In genomic region chr17:34591994-34592375, GRCm38 (mm10) we compare ENCODE assay signal across 8 mouse cellular contexts. TPM values are rescaled to one million over a fixed set of nuclear protein-coding genes. Genes with fewer than 3 reads are reported as not detected.
DNase-seq lines count a peak whose midpoint lies in the region; ATAC-seq and TF ChIP-seq lines count a peak whose summit lies in the region.

No protein-coding gene starts in this region.

- TF ChIP-seq EP300 in CH12.LX (IDR thresholded peaks at IDR 0.05; ENCODE audit: low read length), result no peak
- no peak for TF ChIP-seq EP300 in liver, postnatal 0 days (IDR thresholded peaks at IDR 0.05; ENCODE audit: low read depth)

- in situ Hi-C loops in CH12.LX (cut with MboI; ENCODE audit: low pct_ligation_motif_present, low pct_unique_long_range_greater_than_20kb, low sequenced_read_pairs), result no loop called here

- H3K9me3 ChIP-seq in CH12.LX (replicated peaks; ENCODE audit: low read length), result no peaks in the 10 kb centered on the region
- H3K9me3 ChIP-seq in erythroblast, embryonic 14.5 days (ENCODE audit: control insufficient read depth, low read length), result no peaks in the 10 kb centered on the region
- H3K9me3 ChIP-seq in heart, embryonic 15.5 days (replicated peaks), result no peaks in the 10 kb centered on the region
- no peaks in the 10 kb centered on the region for H3K9me3 ChIP-seq in liver, postnatal 0 days (ENCODE audit: low read length)
- no peaks in the 10 kb centered on the region for H3K9me3 ChIP-seq in neural tube, embryonic 12.5 days

- H3K4me1 ChIP-seq in CH12.LX (ENCODE audit: control insufficient read depth in 1 of 2, insufficient read depth in 2 of 2), result peaks cover 8 to 41% of the 10 kb centered on the region in 2 experiments; a peak in 2 of 4 replicates
- peaks cover 75% of the 10 kb centered on the region for H3K4me1 ChIP-seq in erythroblast, embryonic 14.5 days (ENCODE audit: control insufficient read depth)
- H3K4me1 ChIP-seq in heart, embryonic 15.5 days (replicated peaks), result peaks cover 69% of the 10 kb centered on the region
- peaks cover 62% of the 10 kb centered on the region for H3K4me1 ChIP-seq in liver, postnatal 0 days (ENCODE audit: insufficient read depth)
- H3K4me1 ChIP-seq in neural tube, embryonic 12.5 days, result peaks cover 66% of the 10 kb centered on the region
- H3K4me1 ChIP-seq in testis, adult 2 months (ENCODE audit: control insufficient read depth, insufficient read depth, low read length), result peaks cover 40% of the 10 kb centered on the region

- H3K27ac ChIP-seq in CH12.LX (ENCODE audit: insufficient read depth, low read depth), result peak overlapping the region; percentile 85; the same call in 1 of the 2 replicates
- H3K27ac ChIP-seq in heart, embryonic 15.5 days, result peak overlapping the region; percentile 98
- peak overlapping the region; percentile 84 for H3K27ac ChIP-seq in liver, postnatal 0 days (ENCODE audit: low read depth)
- H3K27ac ChIP-seq in neural tube, embryonic 12.5 days, result peak overlapping the region; percentile 96
- peak overlapping the region; percentile 71 for H3K27ac ChIP-seq in testis, adult 2 months (ENCODE audit: control insufficient read depth, insufficient read depth, low read depth, low read length)

- TF ChIP-seq POLR2A in CH12.LX (IDR thresholded peaks at IDR 0.05; ENCODE audit: low read depth, low read length), result peak; percentile 60
- TF ChIP-seq POLR2A in testis, adult 2 months (IDR thresholded peaks at IDR 0.05; ENCODE audit: control insufficient read depth, low read depth, low read length), result peak; percentile 43; the same call in 1 of the 2 replicates

- peak; percentile 88 for DNase-seq in CH12.LX (ENCODE audit: extremely low read depth)
- DNase-seq in brain, embryonic 18.5 days (ENCODE audit: low read depth, low spot score), result peak; percentile 88
- DNase-seq in kidney, postnatal 10 days, result peak; percentile 98
- peak; percentile 95 for DNase-seq in liver, postnatal 0 days

- peak overlapping the region; percentile 73 for H3K4me2 ChIP-seq in CH12.LX (ENCODE audit: insufficient read depth, low read depth, poor library complexity, severe bottlenecking)
- peak overlapping the region; percentile 96 for H3K4me2 ChIP-seq in heart, embryonic 15.5 days
- peak overlapping the region; percentile 99 for H3K4me2 ChIP-seq in liver, postnatal 0 days (ENCODE audit: low read depth, low read length)
- H3K4me2 ChIP-seq in neural tube, embryonic 12.5 days (replicated peaks), result peak overlapping the region; percentile 93

- no peaks in the 10 kb centered on the region for H3K27me3 ChIP-seq in CH12.LX (replicated peaks)
- peaks cover 15% of the 10 kb centered on the region for H3K27me3 ChIP-seq in erythroblast, embryonic 14.5 days (ENCODE audit: control insufficient read depth)
- H3K27me3 ChIP-seq in heart, embryonic 15.5 days, result no peaks in the 10 kb centered on the region
- no peaks in the 10 kb centered on the region for H3K27me3 ChIP-seq in liver, postnatal 0 days (ENCODE audit: insufficient read depth, low read length)
- no peaks in the 10 kb centered on the region for H3K27me3 ChIP-seq in neural tube, embryonic 12.5 days (replicated peaks)
- 0 out of 2 replicates have a peak, but pooled peaks cover 2% of the 10 kb centered on the region for H3K27me3 ChIP-seq in testis, adult 2 months (ENCODE audit: control insufficient read depth, insufficient read depth, low read length)

- dilution Hi-C loops in CH12.LX (cut with MboI; ENCODE audit: extremely low pct_ligation_motif_present, extremely low pct_unique_long_range_greater_than_20kb, low sequenced_read_pairs), result no loop called here

- 0% methylated on average over 31 of the region's 35 CpGs for WGBS in heart, embryonic 15.5 days
- WGBS in liver, postnatal 0 days (ENCODE audit: insufficient replicate concordance), result 0% methylated on average over 28 of the region's 35 CpGs
- 2% methylated on average over 29 of the region's 35 CpGs for WGBS in neural tube, embryonic 12.5 days

- TF ChIP-seq RAD21 in CH12.LX (IDR thresholded peaks at IDR 0.05; ENCODE audit: low read depth, low read length), result no peak

- no peak for TF ChIP-seq CTCF in CH12.LX (conservative IDR thresholded peaks at IDR 0.05 in 1 of 2, IDR thresholded peaks at IDR 0.05 in 1 of 2; ENCODE audit: low read depth in 2 of 2, low read length in 2 of 2)
- no peak for TF ChIP-seq CTCF in liver, postnatal 0 days (IDR thresholded peaks at IDR 0.05; ENCODE audit: low read depth)
- no peak for TF ChIP-seq CTCF in testis, adult 2 months (IDR thresholded peaks at IDR 0.05; ENCODE audit: control insufficient read depth, insufficient read depth, insufficient replicate concordance, low read depth, low read length)

- peak overlapping the region; percentile 95 for H3K9ac ChIP-seq in CH12.LX (ENCODE audit: insufficient read depth, low read depth)
- peak overlapping the region; percentile 98 for H3K9ac ChIP-seq in heart, embryonic 15.5 days
- peak overlapping the region; percentile 88 for H3K9ac ChIP-seq in liver, postnatal 0 days (replicated peaks)
- peak overlapping the region; percentile 98 for H3K9ac ChIP-seq in neural tube, embryonic 12.5 days

- H3K4me3 ChIP-seq in CH12.LX (replicated peaks in 1 of 3; ENCODE audit: low read depth in 2 of 3, low read length in 2 of 3, poor library complexity in 1 of 3), result peak overlapping the region; percentile 57 to 82 (median 63)
- peak overlapping the region; percentile 74 for H3K4me3 ChIP-seq in erythroblast, embryonic 14.5 days (replicated peaks)
- H3K4me3 ChIP-seq in heart, embryonic 15.5 days, result peak overlapping the region; percentile 95
- peak overlapping the region; percentile 69 for H3K4me3 ChIP-seq in liver, postnatal 0 days (ENCODE audit: low read depth, low read length)
- peak overlapping the region; percentile 84 for H3K4me3 ChIP-seq in neural tube, embryonic 12.5 days
- peak overlapping the region; percentile 83 for H3K4me3 ChIP-seq in testis, adult 2 months (ENCODE audit: control insufficient read depth, low read depth, low read length)

- H3K36me3 ChIP-seq in CH12.LX (replicated peaks in 1 of 2; ENCODE audit: control insufficient read depth in 1 of 2, insufficient read depth in 1 of 2, low read length in 1 of 2), result peaks cover 16 to 34% of the 10 kb centered on the region in 2 experiments
- H3K36me3 ChIP-seq in erythroblast, embryonic 14.5 days (ENCODE audit: control insufficient read depth), result peaks cover 22% of the 10 kb centered on the region
- H3K36me3 ChIP-seq in heart, embryonic 15.5 days, result peaks cover 18% of the 10 kb centered on the region
- H3K36me3 ChIP-seq in liver, postnatal 0 days (replicated peaks; ENCODE audit: insufficient read depth, low read length), result peaks cover 22% of the 10 kb centered on the region
- peaks cover 19% of the 10 kb centered on the region for H3K36me3 ChIP-seq in neural tube, embryonic 12.5 days
- no peaks in the 10 kb centered on the region for H3K36me3 ChIP-seq in testis, adult 2 months (ENCODE audit: control insufficient read depth, insufficient read depth, low read length)

- peak; percentile 43 for ATAC-seq in heart, embryonic 15.5 days (replicated peaks; ENCODE audit: insufficient number of reproducible peaks, insufficient read depth, low FRiP score, low read depth)
- ATAC-seq in liver, postnatal 0 days, result peak; percentile 59
- ATAC-seq in neural tube, embryonic 12.5 days (ENCODE audit: low FRiP score, low read depth), result peak; percentile 35

- no peaks in the 10 kb centered on the region; the same call in 1 of the 2 replicates for H3K79me2 ChIP-seq in CH12.LX (replicated peaks; ENCODE audit: control insufficient read depth, extremely low read depth, insufficient read depth, poor library complexity, severe bottlenecking)

RNA-seq across cellular contexts. Expression of gene Pbx2, which starts 0.9 kb away (rescaled TPM):
- 34.8 and 41.0 TPM in 2 replicates for total RNA-seq in CH12.LX (2012; rRNA removed)
- total RNA-seq in CH12.LX (2014; rRNA removed), result 30.0 and 31.9 TPM in 2 replicates
- polyA plus RNA-seq in CH12.LX (2012; ENCODE audit: insufficient read length, low read depth), result 41.7 and 50.5 TPM in 2 replicates
- 11.4 and 11.5 TPM in 2 replicates for polyA plus RNA-seq in erythroblast, embryonic 14.5 days (2012)
- 4.8 and 5.5 TPM in 2 replicates for polyA plus RNA-seq in heart, embryonic 15.5 days (2015; fragmentation: Nextera tagmentation; extraction: Ambion mirVana)
- polyA plus RNA-seq in liver, postnatal 0 days (2015; fragmentation: Nextera tagmentation; extraction: Ambion mirVana), result 3.6 and 4.9 TPM in 2 replicates
- polyA plus RNA-seq in neural tube, embryonic 12.5 days (2016; fragmentation: Nextera tagmentation; extraction: Ambion mirVana), result 17.1 and 18.4 TPM in 2 replicates
- 9.6 and 11.2 TPM in 2 replicates for polyA plus RNA-seq in testis, adult 2 months (2012; rRNA removed)

RNA-seq across cellular contexts. Expression of gene Gpsm3, which starts 2.4 kb away (rescaled TPM):
- total RNA-seq in CH12.LX (2012; rRNA removed) (14.9 and 18.2 TPM in 2 replicates), CH12.LX (2014; rRNA removed) (8.5 and 13.0 TPM in 2 replicates)
- polyA plus RNA-seq in CH12.LX (2012; ENCODE audit: insufficient read length, low read depth), result 38.7 and 52.6 TPM in 2 replicates
- 1.2 and 1.3 TPM in 2 replicates for polyA plus RNA-seq in erythroblast, embryonic 14.5 days (2012)
- 5.5 and 13.1 TPM in 2 replicates for polyA plus RNA-seq in heart, embryonic 15.5 days (2015; fragmentation: Nextera tagmentation; extraction: Ambion mirVana)
- polyA plus RNA-seq in liver, postnatal 0 days (2015; fragmentation: Nextera tagmentation; extraction: Ambion mirVana), result 19.6 and 24.7 TPM in 2 replicates
- 4.2 and 5.5 TPM in 2 replicates for polyA plus RNA-seq in neural tube, embryonic 12.5 days (2016; fragmentation: Nextera tagmentation; extraction: Ambion mirVana)
- 1.7 and 1.9 TPM in 2 replicates for polyA plus RNA-seq in testis, adult 2 months (2012; rRNA removed)

RNA-seq across cellular contexts. Expression of gene Ager, which starts 5.7 kb away (rescaled TPM):
- 0.76 and 0.81 TPM in 2 replicates for total RNA-seq in CH12.LX (2012; rRNA removed)
- 0.55 and 0.92 TPM in 2 replicates for total RNA-seq in CH12.LX (2014; rRNA removed)
- 3.5 and 4.1 TPM in 2 replicates for polyA plus RNA-seq in CH12.LX (2012; ENCODE audit: insufficient read length, low read depth)
- 0.33 and 0.46 TPM in 2 replicates for polyA plus RNA-seq in erythroblast, embryonic 14.5 days (2012)
- polyA plus RNA-seq in heart, embryonic 15.5 days (2015; fragmentation: Nextera tagmentation; extraction: Ambion mirVana), result 6.4 and 12.3 TPM in 2 replicates
- 1.4 and 1.9 TPM in 2 replicates for polyA plus RNA-seq in liver, postnatal 0 days (2015; fragmentation: Nextera tagmentation; extraction: Ambion mirVana)
- polyA plus RNA-seq in neural tube, embryonic 12.5 days (2016; fragmentation: Nextera tagmentation; extraction: Ambion mirVana), result 1.9 and 2.3 TPM in 2 replicates
- polyA plus RNA-seq in testis, adult 2 months (2012; rRNA removed), result 0.43 and 0.66 TPM in 2 replicates

RNA-seq across cellular contexts. Expression of gene Rnf5, which starts 11.5 kb away (rescaled TPM):
- total RNA-seq in CH12.LX (2012; rRNA removed) (16.5 and 20.6 TPM in 2 replicates), CH12.LX (2014; rRNA removed) (6.5 and 8.4 TPM in 2 replicates)
- polyA plus RNA-seq in CH12.LX (2012; ENCODE audit: insufficient read length, low read depth), result 35.1 and 48.9 TPM in 2 replicates
- polyA plus RNA-seq in erythroblast, embryonic 14.5 days (2012), result 16.2 and 16.8 TPM in 2 replicates
- polyA plus RNA-seq in heart, embryonic 15.5 days (2015; fragmentation: Nextera tagmentation; extraction: Ambion mirVana), result 99.7 and 111 TPM in 2 replicates
- polyA plus RNA-seq in liver, postnatal 0 days (2015; fragmentation: Nextera tagmentation; extraction: Ambion mirVana), result 78.4 and 80.0 TPM in 2 replicates
- 249 and 263 TPM in 2 replicates for polyA plus RNA-seq in neural tube, embryonic 12.5 days (2016; fragmentation: Nextera tagmentation; extraction: Ambion mirVana)
- 56.6 and 63.4 TPM in 2 replicates for polyA plus RNA-seq in testis, adult 2 months (2012; rRNA removed)

RNA-seq across cellular contexts. Expression of gene Agpat1, which starts 12.1 kb away (rescaled TPM):
- total RNA-seq in CH12.LX (2012; rRNA removed), result 39.3 and 47.4 TPM in 2 replicates
- total RNA-seq in CH12.LX (2014; rRNA removed), result 9.9 and 11.2 TPM in 2 replicates
- 37.7 and 44.4 TPM in 2 replicates for polyA plus RNA-seq in CH12.LX (2012; ENCODE audit: insufficient read length, low read depth)
- 16.1 and 18.7 TPM in 2 replicates for polyA plus RNA-seq in erythroblast, embryonic 14.5 days (2012)
- 45.7 and 53.9 TPM in 2 replicates for polyA plus RNA-seq in heart, embryonic 15.5 days (2015; fragmentation: Nextera tagmentation; extraction: Ambion mirVana)
- polyA plus RNA-seq in liver, postnatal 0 days (2015; fragmentation: Nextera tagmentation; extraction: Ambion mirVana), result 9.9 and 11.1 TPM in 2 replicates
- polyA plus RNA-seq in neural tube, embryonic 12.5 days (2016; fragmentation: Nextera tagmentation; extraction: Ambion mirVana), result 81.1 and 97.7 TPM in 2 replicates
- 891 and 908 TPM in 2 replicates for polyA plus RNA-seq in testis, adult 2 months (2012; rRNA removed)

Comparison
In these comparisons a context has a peak if more than half of its experiments do, and no peak if none do; other contexts are left out.
1. Peak in every context shown above with its lines: DNase-seq, ATAC-seq, H3K4me3 ChIP-seq and H3K27ac ChIP-seq.